Mouse (Mus musculus): ENCODE measurements around the gene Clec4f.

GRCm38 (mm10) chr6:83696684-83697083, 40.7 kb upstream of the Clec4f start:
- no peak for TF ChIP-seq CTCF (conservative IDR thresholded peaks at IDR 0.05; ENCODE audit: low read length)
- no peak for TF ChIP-seq NANOG (IDR thresholded peaks at IDR 0.05; ENCODE audit: borderline replicate concordance, low read length)
